Comparison of ENCODE assay signal across 25 mouse cellular contexts in the genomic region with DNA sequence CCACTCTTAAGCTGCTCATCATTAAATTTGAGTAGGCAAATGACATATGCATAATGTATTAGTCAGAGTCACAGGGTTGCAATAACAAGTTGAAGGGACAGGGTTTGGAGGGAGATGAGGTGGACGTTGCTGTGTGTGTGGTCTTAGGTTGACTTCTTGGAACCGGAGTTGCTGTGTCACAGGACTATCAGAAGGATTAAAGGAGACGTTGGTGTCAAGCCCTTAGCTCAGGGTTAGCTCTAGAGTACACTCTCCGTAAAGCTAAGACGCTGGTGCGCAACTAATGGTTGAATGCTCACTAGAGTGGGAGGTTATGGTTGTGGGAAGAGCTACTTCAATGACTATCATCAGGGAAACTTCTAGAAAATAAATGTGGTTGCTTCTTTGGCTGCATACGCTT. TPM values are rescaled to one million over a fixed set of nuclear protein-coding genes. Genes with fewer than 3 reads are reported as not detected.
DNase-seq lines count a peak whose midpoint lies in the region; ATAC-seq and TF ChIP-seq lines count a peak whose summit lies in the region.
"Had no signal": no experiment of that assay in that cellular context is flagged by ENCODE, and none has a peak within 500 bp of the region (broad histone marks: within the 10 kb centered on the region; RNA-seq: fewer than 3 reads in every experiment).

No protein-coding gene starts in this region.

- peaks cover 33% of the 10 kb centered on the region for H3K4me1 ChIP-seq in intestine, embryonic 14.5 days (replicated peaks; ENCODE audit: control insufficient read depth, insufficient read depth, low read length)
- H3K4me1 ChIP-seq in intestine, postnatal 0 days (replicated peaks; ENCODE audit: control insufficient read depth, insufficient read depth, low read length): no peaks in the 10 kb centered on the region
- peaks cover 3% of the 10 kb centered on the region; the same call in 1 of the 2 replicates for H3K4me1 ChIP-seq in midbrain, embryonic 12.5 days
- peaks cover 30% of the 10 kb centered on the region for H3K4me1 ChIP-seq in midbrain, embryonic 10.5 days

- no peak overlapping the region for H3K9ac ChIP-seq in intestine, embryonic 14.5 days (ENCODE audit: low read length)
- no peak overlapping the region for H3K9ac ChIP-seq in intestine, postnatal 0 days (ENCODE audit: low read depth, low read length)
- no peak overlapping the region for H3K9ac ChIP-seq in midbrain, embryonic 12.5 days (replicated peaks)
- H3K9ac ChIP-seq: embryonic facial prominence, embryonic 12.5 days; forebrain, embryonic 12.5 days; hindbrain, embryonic 12.5 days had no signal

- no peak overlapping the region for H3K4me2 ChIP-seq in intestine, embryonic 14.5 days (ENCODE audit: low read length)
- no peak overlapping the region for H3K4me2 ChIP-seq in intestine, postnatal 0 days (replicated peaks; ENCODE audit: low read depth)
- H3K4me2 ChIP-seq in midbrain, embryonic 12.5 days (replicated peaks): no peak overlapping the region
- H3K4me2 ChIP-seq in myocyte (ENCODE audit: low read depth): peak overlapping the region; percentile 59
- H3K4me2 ChIP-seq: embryonic facial prominence, embryonic 12.5 days; forebrain, embryonic 12.5 days; hindbrain, embryonic 12.5 days had no signal

- intact Hi-C loops in heart, postnatal 36 days (cut with DNase I): no loop called here

- H3K9me3 ChIP-seq in intestine, embryonic 14.5 days (ENCODE audit: control insufficient read depth, low read length): no peaks in the 10 kb centered on the region
- no peaks in the 10 kb centered on the region for H3K9me3 ChIP-seq in intestine, postnatal 0 days (ENCODE audit: control insufficient read depth)
- H3K9me3 ChIP-seq in midbrain, embryonic 12.5 days: no peaks in the 10 kb centered on the region
- H3K9me3 ChIP-seq in midbrain, embryonic 10.5 days (replicated peaks): no peaks in the 10 kb centered on the region
- H3K9me3 ChIP-seq: embryonic facial prominence, embryonic 12.5 days; forebrain, embryonic 12.5 days; hindbrain, embryonic 12.5 days had no signal

- H3K27ac ChIP-seq in intestine, embryonic 14.5 days (ENCODE audit: low read depth): 0 out of 2 replicates have a peak overlapping the region, but pooled peaks have one; percentile 62
- H3K27ac ChIP-seq in intestine, postnatal 0 days (ENCODE audit: low read depth, low read length): no peak overlapping the region
- H3K27ac ChIP-seq in midbrain, embryonic 12.5 days (replicated peaks): no peak overlapping the region
- no peak overlapping the region for H3K27ac ChIP-seq in midbrain, embryonic 10.5 days (replicated peaks)
- H3K27ac ChIP-seq: forebrain, embryonic 12.5 days; heart, adult 2 months; hindbrain, embryonic 12.5 days had no signal

- no peak for ATAC-seq in intestine, embryonic 14.5 days (replicated peaks; ENCODE audit: low FRiP score, low TSS enrichment, low read depth)
- ATAC-seq in intestine, postnatal 0 days: no peak
- ATAC-seq in midbrain, embryonic 12.5 days (ENCODE audit: low FRiP score, low read depth): 0 out of 2 replicates have a peak, but pooled peaks have one; percentile 23
- ATAC-seq: CD4-positive, CD25-positive, alpha-beta regulatory T cell, adult 4 months; forebrain, embryonic 16.5 days; hindbrain, embryonic 16.5 days had no signal

- no peak overlapping the region for H3K4me3 ChIP-seq in intestine, embryonic 14.5 days (ENCODE audit: low read depth, low read length)
- no peak overlapping the region for H3K4me3 ChIP-seq in intestine, postnatal 0 days (ENCODE audit: low read depth, low read length)
- H3K4me3 ChIP-seq in midbrain, embryonic 12.5 days: no peak overlapping the region
- no peak overlapping the region for H3K4me3 ChIP-seq in midbrain, embryonic 10.5 days
- H3K4me3 ChIP-seq in myocyte: no peak overlapping the region
- H3K4me3 ChIP-seq: embryonic facial prominence, embryonic 12.5 days; forebrain, embryonic 12.5 days; heart, adult 2 months; hindbrain, embryonic 12.5 days had no signal

- no peak for TF ChIP-seq CTCF in intestine, postnatal 0 days (IDR thresholded peaks at IDR 0.05; ENCODE audit: low read depth)

- no peak overlapping the region for H3ac ChIP-seq in myocyte (ENCODE audit: control insufficient read depth, insufficient read length)

- no peak for TF ChIP-seq POLR2A in myocyte (IDR thresholded peaks at IDR 0.05; ENCODE audit: insufficient read length, low read depth)

- no peaks in the 10 kb centered on the region for H3K36me3 ChIP-seq in intestine, embryonic 14.5 days (ENCODE audit: control insufficient read depth, insufficient read depth, low read length)
- H3K36me3 ChIP-seq in intestine, postnatal 0 days (ENCODE audit: control insufficient read depth, insufficient read depth): no peaks in the 10 kb centered on the region; the same call in 1 of the 2 replicates
- H3K36me3 ChIP-seq in midbrain, embryonic 12.5 days: no peaks in the 10 kb centered on the region
- no peaks in the 10 kb centered on the region for H3K36me3 ChIP-seq in midbrain, embryonic 10.5 days
- H3K36me3 ChIP-seq in myocyte (ENCODE audit: control insufficient read depth, insufficient read depth): peaks cover 5% of the 10 kb centered on the region
- H3K36me3 ChIP-seq: forebrain, embryonic 12.5 days; G1E; hindbrain, embryonic 12.5 days had no signal

- H3K27me3 ChIP-seq in intestine, embryonic 14.5 days (replicated peaks; ENCODE audit: control insufficient read depth, insufficient read depth, low read length): no peaks in the 10 kb centered on the region
- H3K27me3 ChIP-seq in intestine, postnatal 0 days (replicated peaks; ENCODE audit: control insufficient read depth, insufficient read depth, low read length): no peaks in the 10 kb centered on the region
- no peaks in the 10 kb centered on the region for H3K27me3 ChIP-seq in midbrain, embryonic 12.5 days
- H3K27me3 ChIP-seq in midbrain, embryonic 10.5 days (ENCODE audit: low read depth, poor library complexity, severe bottlenecking): no peaks in the 10 kb centered on the region
- H3K27me3 ChIP-seq in myocyte (ENCODE audit: control insufficient read depth, insufficient read depth, insufficient read length): no peaks in the 10 kb centered on the region
- H3K27me3 ChIP-seq: embryonic facial prominence, embryonic 12.5 days; forebrain, embryonic 12.5 days; hindbrain, embryonic 12.5 days had no signal

- WGBS in intestine, embryonic 14.5 days: 59% methylated on average over 7 of the region's 7 CpGs
- WGBS in intestine, postnatal 0 days: 66% methylated on average over 7 of the region's 7 CpGs
- 70% methylated on average over 7 of the region's 7 CpGs for WGBS in midbrain, embryonic 12.5 days
- WGBS in midbrain, embryonic 10.5 days: 72% methylated on average over 7 of the region's 7 CpGs

- peak; percentile 61 for DNase-seq in heart, adult 11 months
- DNase-seq in heart, postnatal 36 days: no peak
- peak; percentile 46 for DNase-seq in intestine, embryonic 14.5 days (ENCODE audit: low spot score)
- no peak for DNase-seq in midbrain, embryonic 10.5 days (ENCODE audit: low spot score)
- no peak for DNase-seq in layer of hippocampus, postnatal 14 days (ENCODE audit: low spot score in 2 of 2)
- DNase-seq: adrenal gland, adult 8-10 months; adrenal gland, postnatal 36 days; B cell, adult 2 months; cerebellum, adult 11 months; cerebellum, adult 8-10 months; cerebellum, postnatal 14 days; embryo, embryonic 11 days; gastrocnemius, postnatal 10 days; heart, adult 2 months; heart, postnatal 4 days had no signal

- H3K79me2 ChIP-seq in myocyte (ENCODE audit: control insufficient read depth, insufficient read depth): peaks cover 43% of the 10 kb centered on the region

TF ChIP-seq in myocyte, 11 proteins besides CTCF, POLR2A, EP300 and RAD21:
- TF ChIP-seq SRF (IDR thresholded peaks at IDR 0.05; ENCODE audit: control insufficient read depth, insufficient read length, low read depth): no peak
- no peak for TF ChIP-seq MYOD1 (IDR thresholded peaks at IDR 0.05; ENCODE audit: control insufficient read depth in 1 of 3, insufficient read length in 2 of 3, low read depth in 2 of 3)
- no peak for TF ChIP-seq CEBPB (IDR thresholded peaks at IDR 0.05; ENCODE audit: insufficient read depth, poor library complexity, severe bottlenecking)
- no peak for TF ChIP-seq USF1 (IDR thresholded peaks at IDR 0.05; ENCODE audit: low read depth)

RNA-seq across cellular contexts. Expression of a gene that starts 9.1 kb away (rescaled TPM):
- total RNA-seq in heart, postnatal 36 days (2021): 1 to 10 TPM; 2.0 to 3.7 TPM
- polyA plus RNA-seq in intestine, embryonic 14.5 days (2014; fragmentation: Nextera tagmentation; extraction: Ambion mirVana): 29.9 and 36.3 TPM in 2 replicates
- polyA plus RNA-seq in intestine, postnatal 0 days (2015; fragmentation: Nextera tagmentation; extraction: Ambion mirVana): 3.8 and 3.9 TPM in 2 replicates
- polyA plus RNA-seq in midbrain, embryonic 12.5 days (2016; fragmentation: Nextera tagmentation; extraction: Ambion mirVana): 17.4 and 21.2 TPM in 2 replicates
- 24.9 and 26.3 TPM in 2 replicates for polyA plus RNA-seq in midbrain, embryonic 10.5 days (2016; fragmentation: Nextera tagmentation; extraction: Ambion mirVana)
- polyA plus RNA-seq in myocyte (2012; fragmentation: generic; extraction: Trizol): 19.8 TPM
- under 1 TPM; 0.45 to 0.99 TPM for total RNA-seq in layer of hippocampus, postnatal 14 days (2021)
- polyA plus RNA-seq: CD4-positive, CD25-positive, alpha-beta regulatory T cell, adult 4 months; G1E had no signal

Comparison
In these comparisons a context has a peak if more than half of its experiments do, and no peak if none do; other contexts are left out.
1. DNase-seq: peak in heart, adult 11 months (single experiment) and intestine, embryonic 14.5 days (single experiment); none in heart, postnatal 36 days (0 of 2), midbrain, embryonic 10.5 days (single experiment) and layer of hippocampus, postnatal 14 days (0 of 2).